Mouse (Mus musculus) neural tube, embryonic 14.5 days (tissue): Measurements from ENCODE around the gene Gp1bb. TPM values are rescaled to one million over a fixed set of nuclear protein-coding genes. Genes with fewer than 3 reads are reported as not detected.

Experiments used
- ATAC-seq: fragments of 200-750 bp; cut with Nextera tagmentation; 2 replicates; pipeline ENCODE4 v1.8.0; 2017; ENCODE audit warnings: low read depth, mild to moderate bottlenecking, moderate TSS enrichment, moderate library complexity
- H3K27ac ChIP-seq: fragments of 300-500 bp; sonication (generic); 2 replicates; pipeline ENCODE4 v1.5.1; 2014; ENCODE audit warnings: low read depth, mild to moderate bottlenecking, control low read depth, low read length, moderate library complexity, mixed read lengths
- H3K27me3 ChIP-seq: fragments of 300-500 bp; sonication (generic); 2 replicates; pipeline ENCODE4 v1.6.1; 2014; ENCODE audit warnings: low read length; ENCODE audit not compliant: control insufficient read depth, insufficient read depth
- H3K36me3 ChIP-seq: fragments of 300-500 bp; sonication (generic); 2 replicates; pipeline ENCODE4 v1.6.1; 2014; ENCODE audit warnings: low read length, mixed read lengths; ENCODE audit not compliant: control insufficient read depth, insufficient read depth
- H3K4me1 ChIP-seq: fragments of 300-500 bp; sonication (generic); 2 replicates; pipeline ENCODE4 v1.6.1; 2014; ENCODE audit warnings: low read length; ENCODE audit not compliant: control insufficient read depth, insufficient read depth
- H3K4me2 ChIP-seq: fragments of 300-500 bp; sonication (generic); 2 replicates; pipeline ENCODE4 v1.6.1; 2014; ENCODE audit warnings: mild to moderate bottlenecking, low read depth, low read length, control low read depth
- H3K4me3 ChIP-seq: fragments of 300-500 bp; sonication (generic); 2 replicates; pipeline ENCODE4 v1.5.1; 2014; ENCODE audit warnings: low read depth, low read length, control low read depth, mixed read lengths
- H3K9ac ChIP-seq: fragments of 300-500 bp; sonication (generic); replicated peaks from 2 replicates; pipeline ENCODE4 v1.6.1; 2014; ENCODE audit warnings: low read depth, mild to moderate bottlenecking, control low read depth, low read length, mixed read lengths
- H3K9me3 ChIP-seq: fragments of 300-500 bp; sonication (generic); 2 replicates; pipeline ENCODE4 v1.6.1; 2016; ENCODE audit warnings: low read length; ENCODE audit not compliant: control insufficient read depth
- WGBS: fragments of 180-500 bp; shearing (Covaris S2); extraction: QIAGEN DNeasy Blood & Tissue Kit; methylation state at CpG from one replicate; pipeline ENCODE4 v1.1.7; 2014; 5-methylcytosine and 5-hydroxymethylcytosine counted together
- polyA plus RNA-seq: library from polyadenylated mRNA; unstranded; fragments of >200 nt; fragmentation: Nextera tagmentation; extraction: Ambion mirVana; gene quantifications from 2 replicates; pipeline ENCODE4 v1.2.1, GENCODE M21; 2014

The Gp1bb gene
- polyA plus RNA-seq, 1 experiment from 2014 or later = 11.5 TPM

DNA sequence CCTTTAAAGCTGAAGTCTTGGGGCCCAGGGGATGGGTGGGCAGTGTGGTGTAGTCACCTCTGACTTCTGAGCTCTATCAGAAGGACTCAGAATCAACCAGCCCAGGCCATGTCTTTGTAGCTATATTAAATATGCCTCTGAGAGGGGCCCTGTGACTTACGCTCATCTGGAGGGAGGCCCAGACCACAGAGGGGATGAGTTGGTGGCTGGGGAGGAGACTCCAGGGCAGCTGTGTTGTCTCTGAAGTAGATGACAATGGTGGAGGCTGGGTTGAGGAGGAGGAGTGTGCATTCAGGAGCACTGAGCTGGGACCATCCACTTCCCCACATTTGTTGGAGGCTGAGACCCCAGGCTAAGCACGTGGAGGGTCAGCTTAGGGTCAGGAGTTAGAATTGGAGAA is 3.9 kb downstream of the Gp1bb start:
- WGBS = 57% methylated on average over 2 of the region's 2 CpGs
- H3K9ac ChIP-seq = no peak overlapping the region
- peaks cover 10% of the 10 kb centered on the region for H3K36me3 ChIP-seq
- no peaks in the 10 kb centered on the region for H3K9me3 ChIP-seq
- H3K27ac ChIP-seq = no peak overlapping the region
- H3K4me1 ChIP-seq = peaks cover 9% of the 10 kb centered on the region
- peaks cover 42% of the 10 kb centered on the region for H3K27me3 ChIP-seq
- ATAC-seq = no peak
- H3K4me2 ChIP-seq = no peak overlapping the region
- no peak overlapping the region for H3K4me3 ChIP-seq

DNA sequence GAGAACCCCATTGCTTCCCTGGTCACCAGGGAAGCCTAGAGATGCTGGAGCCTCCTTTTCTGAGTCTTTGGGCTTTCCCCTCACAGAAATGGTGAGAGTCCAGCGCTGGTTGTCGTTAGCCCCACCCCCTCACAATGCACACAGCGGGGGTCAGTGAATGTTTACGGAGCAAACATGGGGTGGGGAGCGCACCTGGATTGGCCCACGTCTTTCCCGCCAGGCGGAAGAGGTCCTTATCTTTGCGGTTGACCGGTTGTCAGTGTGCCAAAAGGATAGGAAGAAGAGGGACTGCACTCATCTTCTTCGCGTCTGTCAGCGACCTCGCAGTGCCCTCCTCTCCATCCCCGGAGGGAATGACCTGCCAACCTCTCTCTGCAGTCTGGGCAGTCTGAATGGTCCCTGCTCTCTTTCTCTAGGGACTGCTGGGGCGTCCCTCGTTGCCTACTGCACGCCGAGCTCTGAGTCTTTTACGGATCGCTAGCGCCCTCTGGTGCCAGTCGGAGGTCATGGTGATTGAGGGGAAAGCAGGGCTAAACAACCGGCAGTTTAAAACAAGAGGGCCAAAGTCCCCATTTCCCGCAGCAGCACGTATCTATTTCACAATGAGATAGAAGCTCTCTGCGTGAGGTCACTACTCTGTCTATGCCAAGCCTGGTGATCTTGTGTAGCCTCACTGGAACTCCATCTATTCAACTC is 4.7 kb downstream of the Gp1bb start:
- ATAC-seq = peak; percentile 56
- Histone ChIP-seq H3K4me3 (peak overlapping the region; percentile 3; the same call in 1 of the 2 replicates), H3K4me2 (peak overlapping the region; percentile 52), H3K27me3 (peaks cover 34% of the 10 kb centered on the region), H3K27ac (no peak overlapping the region), H3K4me1 (peaks cover 9% of the 10 kb centered on the region), H3K36me3 (peaks cover 2% of the 10 kb centered on the region), H3K9ac (peak overlapping the region; percentile 21; the same call in 1 of the 2 replicates), H3K9me3 (no peaks in the 10 kb centered on the region)
- 3% methylated on average over 27 of the region's 27 CpGs for WGBS

DNA sequence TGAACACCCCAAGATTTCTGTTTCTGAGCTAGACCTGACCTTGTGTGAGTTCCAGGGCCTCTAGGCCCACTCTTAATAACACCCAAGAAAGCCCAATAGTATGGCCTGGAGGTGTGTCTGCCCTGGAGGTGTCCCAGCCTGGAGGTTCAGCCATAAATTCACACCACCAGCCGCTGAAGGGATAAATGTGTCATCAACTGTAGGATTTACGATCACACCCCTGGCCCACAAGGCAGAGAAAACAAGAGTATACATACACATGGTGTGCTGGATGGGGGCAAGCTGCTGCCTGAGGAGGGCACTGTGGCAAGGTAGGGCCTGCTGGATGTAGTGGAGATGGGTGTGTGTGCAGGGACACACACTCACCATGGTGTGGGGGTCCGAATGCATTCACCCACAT is 8.9 kb downstream of the Gp1bb start:
- Histone ChIP-seq H3K36me3 (no peaks in the 10 kb centered on the region), H3K4me3 (no peak overlapping the region), H3K9ac (no peak overlapping the region), H3K4me2 (no peak overlapping the region), H3K27me3 (no peaks in the 10 kb centered on the region), H3K9me3 (no peaks in the 10 kb centered on the region), H3K4me1 (no peaks in the 10 kb centered on the region), H3K27ac (no peak overlapping the region)
- WGBS = 60% methylated on average over 3 of the region's 3 CpGs
- ATAC-seq = no peak

DNA sequence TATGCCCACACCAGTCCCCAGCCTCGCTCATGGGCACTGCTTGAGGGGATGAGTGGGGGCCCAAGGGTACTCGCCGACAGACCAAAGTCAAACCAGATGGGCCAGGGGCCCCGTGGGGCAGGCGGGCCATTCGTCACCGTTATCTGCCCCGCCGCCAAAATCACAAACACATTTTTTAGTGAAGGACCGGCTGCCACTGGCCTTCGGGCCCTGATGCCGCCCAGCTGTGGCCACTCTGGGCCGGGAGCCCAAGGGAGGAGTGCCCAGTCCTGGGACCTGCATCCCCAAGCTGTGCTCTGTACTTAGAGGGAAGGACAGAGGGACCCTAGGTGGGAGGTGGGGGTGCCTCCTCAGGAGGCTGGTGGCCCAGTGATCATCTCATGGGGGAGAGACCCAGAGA is 10.5 kb downstream of the Gp1bb start:
- Histone ChIP-seq H3K4me3 (no peak overlapping the region), H3K4me2 (no peak overlapping the region), H3K27me3 (0 out of 2 replicates have a peak, but pooled peaks cover 3% of the 10 kb centered on the region), H3K36me3 (no peaks in the 10 kb centered on the region), H3K4me1 (no peaks in the 10 kb centered on the region), H3K9me3 (no peaks in the 10 kb centered on the region), H3K9ac (no peak overlapping the region), H3K27ac (no peak overlapping the region)
- ATAC-seq = no peak
- 49% methylated on average over 13 of the region's 13 CpGs for WGBS

DNA sequence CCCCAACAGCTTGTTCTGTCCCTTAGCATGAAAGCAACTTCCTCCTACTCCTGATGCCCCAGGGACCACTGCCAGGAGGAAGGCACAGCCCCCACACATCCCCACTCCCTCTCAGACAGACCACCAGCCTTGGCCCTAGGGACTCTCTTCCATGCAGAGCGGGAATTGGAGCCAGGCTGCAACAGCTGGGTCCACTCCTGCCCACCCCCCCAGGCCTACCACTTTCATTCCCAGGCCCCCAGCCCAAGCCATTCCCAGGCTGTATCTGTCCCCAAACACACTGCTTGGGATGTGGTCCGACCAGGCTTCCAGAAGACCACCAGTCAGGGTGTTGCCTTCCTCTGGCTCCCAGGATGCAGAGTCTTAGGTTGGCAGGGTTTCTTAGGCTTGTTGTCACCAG is 13.1 kb downstream of the Gp1bb start:
- no peaks in the 10 kb centered on the region for H3K36me3 ChIP-seq
- H3K27ac ChIP-seq = no peak overlapping the region
- H3K4me1 ChIP-seq = no peaks in the 10 kb centered on the region
- H3K9ac ChIP-seq = no peak overlapping the region
- 0 out of 2 replicates have a peak, but pooled peaks cover 3% of the 10 kb centered on the region for H3K27me3 ChIP-seq
- 73% methylated on average over 2 of the region's 2 CpGs for WGBS
- ATAC-seq = no peak
- no peak overlapping the region for H3K4me2 ChIP-seq
- H3K9me3 ChIP-seq = no peaks in the 10 kb centered on the region
- H3K4me3 ChIP-seq = no peak overlapping the region

DNA sequence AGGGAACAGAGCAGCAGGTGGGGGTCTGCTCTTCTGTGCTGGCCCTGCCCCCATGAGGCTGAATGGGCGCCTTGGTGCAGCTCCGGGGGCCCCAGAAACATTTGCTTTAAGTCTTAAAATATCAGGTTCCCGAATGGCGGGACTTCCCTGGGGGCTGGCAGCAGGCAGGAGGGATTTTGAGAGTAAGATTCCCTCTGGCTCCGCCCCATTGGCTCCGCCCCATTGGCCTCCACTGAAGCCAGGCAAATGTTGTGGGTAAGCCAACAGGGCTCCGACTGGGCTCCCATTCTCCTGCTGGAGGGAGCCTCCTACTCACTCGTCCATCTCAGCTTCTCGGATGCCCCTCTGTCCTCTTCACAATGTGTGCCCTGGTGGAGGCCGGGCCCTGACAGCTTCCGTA is 14.0 kb downstream of the Gp1bb start:
- H3K4me3 ChIP-seq = no peak overlapping the region
- no peaks in the 10 kb centered on the region for H3K9me3 ChIP-seq
- no peak overlapping the region for H3K4me2 ChIP-seq
- no peak overlapping the region for H3K9ac ChIP-seq
- no peaks in the 10 kb centered on the region for H3K4me1 ChIP-seq
- WGBS = 3% methylated on average over 11 of the region's 11 CpGs
- ATAC-seq = no peak
- H3K36me3 ChIP-seq = no peaks in the 10 kb centered on the region
- H3K27ac ChIP-seq = no peak overlapping the region
- H3K27me3 ChIP-seq = 0 out of 2 replicates have a peak, but pooled peaks cover 3% of the 10 kb centered on the region

DNA sequence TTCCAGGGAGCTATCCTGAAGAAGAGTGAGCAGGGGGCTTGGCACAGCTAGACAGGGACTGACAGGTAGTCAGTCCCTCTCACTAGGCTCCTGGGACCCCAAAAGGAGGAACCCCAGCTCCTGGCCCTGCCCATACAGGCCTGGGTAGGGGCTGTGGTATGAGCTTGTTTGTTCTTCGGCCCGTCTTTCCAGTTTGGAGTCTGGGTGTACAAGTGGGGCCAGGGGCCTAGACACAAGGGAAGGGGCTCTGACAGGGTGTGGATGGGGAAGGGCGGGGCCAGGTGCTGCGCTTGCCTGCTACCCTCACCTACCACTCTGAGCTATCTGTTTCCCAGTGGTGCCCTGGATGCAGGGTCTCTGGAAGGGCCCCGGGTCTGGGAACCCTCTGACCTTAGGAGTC is 16.5 kb downstream of the Gp1bb start:
- no peak overlapping the region for H3K9ac ChIP-seq
- 0 out of 2 replicates have a peak, but pooled peaks cover 3% of the 10 kb centered on the region for H3K27me3 ChIP-seq
- no peaks in the 10 kb centered on the region for H3K4me1 ChIP-seq
- no peak overlapping the region for H3K4me2 ChIP-seq
- ATAC-seq = no peak
- H3K9me3 ChIP-seq = no peaks in the 10 kb centered on the region
- no peak overlapping the region for H3K27ac ChIP-seq
- WGBS = 74% methylated on average over 5 of the region's 5 CpGs
- no peak overlapping the region for H3K4me3 ChIP-seq
- no peaks in the 10 kb centered on the region for H3K36me3 ChIP-seq

DNA sequence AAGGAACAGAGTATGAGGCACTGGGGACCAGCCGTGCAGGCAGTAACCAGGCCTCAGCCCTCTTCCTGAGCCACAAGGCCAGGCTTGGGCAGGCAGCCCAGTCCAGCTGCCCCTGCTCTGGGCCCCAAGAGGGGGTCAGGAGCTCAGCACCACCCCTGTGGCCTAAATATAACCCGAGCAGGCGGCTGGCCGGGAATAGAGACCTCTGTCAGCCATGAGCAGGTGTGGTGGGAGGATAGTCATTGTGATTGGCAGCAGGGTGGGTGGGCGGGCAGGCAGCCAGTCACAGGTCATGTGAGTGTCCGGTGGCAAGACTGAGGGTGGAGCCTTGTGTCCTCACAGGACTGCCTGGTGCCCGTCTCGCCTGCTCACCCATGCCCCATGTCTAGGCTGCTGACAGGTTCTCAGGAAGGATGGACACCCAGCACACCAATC is 17.9 kb downstream of the Gp1bb start:
- H3K9me3 ChIP-seq = no peaks in the 10 kb centered on the region
- ATAC-seq = no peak
- no peak overlapping the region for H3K27ac ChIP-seq
- H3K4me2 ChIP-seq = no peak overlapping the region
- H3K36me3 ChIP-seq = no peaks in the 10 kb centered on the region
- H3K4me1 ChIP-seq = no peaks in the 10 kb centered on the region
- no peak overlapping the region for H3K9ac ChIP-seq
- 64% methylated on average over 8 of the region's 8 CpGs for WGBS
- 0 out of 2 replicates have a peak, but pooled peaks cover 3% of the 10 kb centered on the region for H3K27me3 ChIP-seq
- H3K4me3 ChIP-seq = no peak overlapping the region

DNA sequence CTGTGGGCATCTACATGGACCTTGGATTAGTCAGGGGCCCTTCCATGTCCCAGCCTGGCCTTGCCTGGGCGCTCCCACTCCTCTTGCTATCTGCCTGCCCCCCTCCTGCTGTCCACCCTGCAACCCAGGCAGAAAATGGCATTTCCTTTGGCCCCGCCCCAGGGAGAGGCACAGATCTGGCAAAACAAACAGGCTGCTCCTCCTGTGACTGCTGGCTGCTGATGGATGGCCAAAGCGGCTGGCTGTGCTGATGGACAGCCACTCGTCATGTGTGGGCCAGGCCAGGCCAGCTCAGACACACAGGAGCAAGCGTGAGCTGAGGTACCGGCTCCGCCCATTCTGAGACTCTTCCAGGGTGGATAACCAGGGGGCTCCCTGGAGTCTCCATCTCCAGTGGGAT is 20.8 kb downstream of the Gp1bb start:
- Histone ChIP-seq H3K4me3 (no peak overlapping the region), H3K27ac (no peak overlapping the region), H3K4me1 (no peaks in the 10 kb centered on the region), H3K36me3 (no peaks in the 10 kb centered on the region), H3K9me3 (no peaks in the 10 kb centered on the region), H3K9ac (no peak overlapping the region), H3K4me2 (no peak overlapping the region), H3K27me3 (no peaks in the 10 kb centered on the region)
- no peak for ATAC-seq
- 69% methylated on average over 7 of the region's 7 CpGs for WGBS
